Mouse (Mus musculus) ovary, postnatal 10 days (tissue): ENCODE data around the gene Il17rd.

Experiments
- DNase-seq: peaks from one replicate; pipeline ENCODE4 v3.0.0; 2022; ENCODE audit warnings: low spot score

Gene Il17rd

DNA sequence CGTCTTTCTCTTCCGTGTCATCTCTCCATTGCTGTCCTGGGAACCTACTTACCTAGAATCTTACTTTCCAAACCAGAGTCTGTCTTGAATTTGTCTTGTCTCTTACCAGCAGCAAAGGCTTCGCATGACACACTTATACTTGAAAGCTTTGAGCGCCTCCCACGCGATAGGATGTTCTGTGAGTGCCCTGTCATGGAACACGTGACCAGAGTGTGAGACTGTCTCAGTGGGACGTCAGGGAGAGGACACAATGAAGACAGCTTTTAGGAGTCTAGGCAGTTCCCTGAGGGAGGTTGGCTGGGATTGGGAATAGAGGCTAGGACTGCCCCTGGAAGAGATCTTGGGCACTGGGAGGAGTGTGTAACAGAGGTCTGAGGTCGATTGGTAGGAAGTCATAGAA lies 57.4 kb downstream of the Il17rd start:
- no peak for DNase-seq

DNA sequence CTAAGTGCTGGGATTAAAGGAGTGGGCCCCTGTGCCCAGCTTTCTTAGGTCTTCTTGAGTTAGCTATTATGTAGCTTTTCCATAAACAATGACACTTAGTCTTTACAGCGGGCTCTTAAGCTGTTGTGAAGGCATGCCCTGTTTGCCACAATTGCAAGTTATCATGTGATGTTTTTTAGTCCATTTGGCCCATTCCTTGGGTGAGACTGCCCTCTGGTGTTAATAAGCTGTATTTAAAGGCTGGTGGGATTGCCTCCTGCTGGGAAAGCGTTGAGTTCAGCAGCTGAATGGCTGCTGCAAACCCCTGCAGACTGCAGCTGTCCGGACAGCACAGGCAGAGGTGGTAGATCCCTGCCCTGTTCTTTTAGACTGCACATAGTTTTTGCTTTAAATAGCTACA lies 58.0 kb downstream of the Il17rd start:
- DNase-seq: no peak

DNA sequence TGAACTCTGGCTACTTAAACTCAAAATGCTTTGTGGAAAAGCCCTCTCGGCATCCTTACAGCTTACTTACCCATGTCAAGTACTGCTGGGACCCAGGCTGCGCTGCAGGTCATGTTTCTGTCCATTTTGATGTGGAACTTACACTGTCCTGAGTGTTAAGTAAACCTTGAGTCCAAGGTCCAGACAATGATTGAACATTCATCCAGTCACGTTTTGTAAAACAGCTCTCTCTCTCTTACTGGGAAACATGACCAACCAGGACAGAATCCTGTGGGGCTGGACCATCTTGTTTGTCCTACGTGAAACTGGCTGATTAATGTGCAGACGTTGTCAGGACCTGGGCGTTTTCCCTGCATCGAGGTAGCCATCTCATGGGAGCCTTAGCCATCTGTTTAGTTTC lies 63.0 kb downstream of the Il17rd start:
- no peak for DNase-seq

DNA sequence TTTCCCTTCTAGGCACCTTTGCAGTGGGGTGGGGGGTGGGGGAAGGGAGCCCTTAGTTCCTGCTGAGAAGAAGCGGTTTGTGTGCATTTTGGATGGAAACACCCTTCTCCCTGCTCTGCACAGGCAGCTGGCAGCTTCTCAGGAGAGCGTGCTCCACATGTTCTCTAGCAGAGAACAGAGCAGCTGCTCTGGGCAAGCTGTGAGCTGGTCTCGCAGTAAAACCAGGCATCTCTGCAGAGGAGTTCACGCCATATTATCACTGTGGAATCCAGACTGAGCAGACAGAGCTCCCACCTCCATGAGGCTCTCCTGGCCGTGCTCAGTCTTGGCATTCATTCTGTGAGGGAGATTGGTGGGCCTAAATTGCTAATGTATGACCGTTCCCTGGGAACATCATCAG lies 64.0 kb downstream of the Il17rd start:
- no peak for DNase-seq

DNA sequence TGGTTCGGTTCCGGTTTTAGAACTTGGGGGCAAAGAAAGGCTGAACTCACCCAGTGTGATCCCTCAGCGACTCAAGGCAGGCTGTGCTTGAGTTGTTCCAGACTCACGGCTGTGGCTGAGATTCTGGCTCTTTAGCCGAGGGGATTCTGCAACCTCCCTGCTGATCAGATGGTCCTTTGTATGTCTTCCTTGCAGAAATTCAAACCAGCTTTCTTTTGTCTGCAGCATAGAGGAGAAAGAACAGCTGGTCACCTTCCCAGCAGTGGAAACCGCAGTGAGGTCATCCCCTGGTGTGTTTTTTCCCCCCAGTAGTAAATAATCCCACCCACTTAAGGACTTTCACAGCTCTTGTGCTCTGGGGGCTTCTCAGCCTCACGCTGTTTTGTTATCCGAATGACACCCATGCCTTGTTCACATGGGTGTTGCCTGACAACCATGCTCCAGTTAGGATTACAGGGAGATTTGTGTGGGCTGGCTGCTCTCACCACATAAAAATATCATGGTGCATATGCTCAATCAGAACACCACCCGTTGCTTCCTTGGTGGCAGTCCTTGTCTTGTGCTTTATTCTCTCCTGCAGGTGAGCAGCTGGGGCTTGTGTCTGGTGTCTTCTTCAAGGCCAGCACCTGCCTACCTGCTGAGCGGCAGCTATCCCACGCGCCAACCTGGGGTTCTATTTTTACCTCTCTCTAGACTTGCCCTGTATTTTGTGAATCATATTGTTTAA lies 67.2 kb downstream of the Il17rd start:
- no peak for DNase-seq

DNA sequence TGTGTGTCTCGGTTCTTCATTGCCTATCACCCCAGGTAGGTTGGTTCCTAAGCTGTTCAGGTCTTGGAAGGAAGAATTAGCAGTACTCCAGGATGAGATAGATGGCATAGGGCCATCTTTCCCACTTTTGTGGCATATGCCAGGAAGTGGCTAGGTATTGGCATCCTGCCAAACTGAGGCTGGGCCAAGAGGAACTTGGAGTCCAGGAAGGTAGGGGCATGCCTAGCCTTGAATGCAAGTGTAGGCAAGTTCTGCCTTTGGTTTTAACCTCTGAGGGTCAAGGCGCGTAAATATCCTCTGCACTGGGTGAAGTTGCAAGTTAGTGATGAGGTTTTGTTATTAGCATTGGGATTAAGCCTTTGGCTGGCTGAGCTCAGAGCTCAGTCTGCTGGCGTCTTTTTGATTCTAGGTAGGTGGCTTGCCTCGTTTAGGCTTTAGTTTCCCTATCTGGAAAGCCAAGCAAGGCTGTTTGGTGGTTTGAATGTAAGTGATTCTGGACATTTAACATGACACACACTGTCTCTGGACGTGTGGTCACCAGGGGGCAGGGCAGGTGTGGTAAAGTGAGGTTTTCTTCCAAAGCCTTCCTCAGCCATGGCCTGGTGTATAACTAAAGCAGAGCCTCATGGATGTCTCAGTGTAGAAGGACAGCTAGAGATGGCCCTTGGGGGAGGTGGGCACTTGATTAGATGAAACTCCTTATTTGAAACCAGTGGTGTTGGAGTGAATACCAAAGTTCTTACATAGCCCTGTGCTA lies 70.2 kb downstream of the Il17rd start:
- no peak for DNase-seq

DNA sequence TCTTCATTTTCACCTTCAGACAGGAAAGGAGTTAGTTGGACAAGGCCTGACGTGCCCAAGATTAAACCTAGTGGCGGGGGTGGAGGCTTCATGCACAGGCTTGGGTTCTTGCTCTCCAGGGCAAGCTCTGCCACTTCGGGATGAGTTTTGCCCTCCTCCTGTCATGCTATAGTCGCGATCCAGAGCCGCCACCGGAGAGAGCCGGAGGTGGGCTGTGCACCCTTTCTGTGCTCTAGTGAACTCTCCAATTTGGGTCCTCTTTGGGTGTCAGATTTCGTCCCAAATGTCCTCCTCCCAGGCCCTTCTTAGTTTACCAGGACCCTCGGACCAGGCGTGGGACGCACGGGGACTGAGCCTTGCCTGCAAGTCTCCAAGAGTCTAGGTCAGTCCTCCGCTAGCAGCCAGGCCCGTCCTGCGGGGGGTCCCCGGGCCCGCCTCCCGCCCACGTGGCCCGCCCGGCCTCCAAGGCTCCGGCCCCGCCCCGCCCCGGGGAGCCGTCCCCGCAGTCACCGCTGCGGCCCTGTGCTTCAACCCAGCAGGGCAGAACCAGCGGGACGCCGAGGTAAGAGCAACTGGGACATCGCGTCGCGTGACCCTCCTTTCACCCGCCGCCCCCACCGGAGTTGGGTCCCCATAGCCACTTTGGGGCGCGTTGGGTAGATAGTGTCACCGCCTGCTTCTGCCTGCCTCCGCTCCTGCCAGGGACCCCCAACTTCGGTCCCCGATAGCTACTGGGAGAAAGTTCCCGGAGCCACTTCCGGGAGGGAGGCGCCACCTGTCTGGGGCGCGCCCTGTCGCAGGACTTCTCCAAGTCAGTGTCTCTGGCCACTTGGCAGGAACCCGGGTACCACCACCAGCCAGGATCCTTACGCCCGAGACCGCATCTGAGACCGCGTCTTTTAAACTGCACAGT lies 75.9 kb downstream of the Il17rd start, which contains the start of gene Arhgef3:
Gene Arhgef3 (plus strand): TSS at position 538 of the 913 bp plus-strand sequence.
- DNase-seq: peak; percentile 42

DNA sequence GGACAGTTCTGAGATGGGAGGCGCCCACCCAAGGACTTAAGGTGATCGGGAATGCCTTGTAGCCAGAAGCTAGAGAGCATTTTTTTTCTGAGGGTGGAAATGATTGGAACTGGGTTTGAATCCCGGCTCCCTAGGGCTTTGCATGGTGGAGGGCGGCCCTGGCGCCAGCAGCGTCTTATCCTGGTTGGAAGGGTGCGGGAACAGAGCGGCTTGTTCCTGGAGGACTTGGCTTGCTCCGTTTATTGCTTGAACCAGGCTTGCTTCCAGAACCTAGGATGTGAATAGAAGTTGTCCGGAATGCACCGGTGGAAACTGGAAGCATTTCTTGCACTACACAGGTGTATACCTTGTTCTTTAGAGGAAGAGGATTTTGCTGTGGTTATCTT lies 76.5 kb downstream of the Il17rd start:
- DNase-seq: no peak

DNA sequence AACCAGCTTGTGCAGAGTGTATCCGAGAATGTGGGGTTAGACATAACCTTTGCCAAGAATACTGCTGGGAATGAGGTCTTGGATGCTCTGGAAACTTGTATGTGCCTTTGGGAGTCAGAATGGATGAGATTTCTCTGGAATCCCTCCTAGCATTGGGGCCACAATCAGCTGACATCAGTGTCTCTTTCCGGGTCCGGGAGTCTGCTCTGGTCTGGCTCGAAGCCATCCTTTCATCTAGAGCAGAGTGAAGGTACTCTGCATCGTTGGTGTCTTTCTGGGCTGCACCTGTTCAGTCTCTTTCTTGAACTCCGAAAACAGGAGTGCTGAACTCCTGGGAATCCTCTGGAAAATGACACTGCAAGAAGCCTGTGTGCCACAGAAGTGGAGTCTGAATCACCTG lies 77.2 kb downstream of the Il17rd start:
- DNase-seq: no peak

DNA sequence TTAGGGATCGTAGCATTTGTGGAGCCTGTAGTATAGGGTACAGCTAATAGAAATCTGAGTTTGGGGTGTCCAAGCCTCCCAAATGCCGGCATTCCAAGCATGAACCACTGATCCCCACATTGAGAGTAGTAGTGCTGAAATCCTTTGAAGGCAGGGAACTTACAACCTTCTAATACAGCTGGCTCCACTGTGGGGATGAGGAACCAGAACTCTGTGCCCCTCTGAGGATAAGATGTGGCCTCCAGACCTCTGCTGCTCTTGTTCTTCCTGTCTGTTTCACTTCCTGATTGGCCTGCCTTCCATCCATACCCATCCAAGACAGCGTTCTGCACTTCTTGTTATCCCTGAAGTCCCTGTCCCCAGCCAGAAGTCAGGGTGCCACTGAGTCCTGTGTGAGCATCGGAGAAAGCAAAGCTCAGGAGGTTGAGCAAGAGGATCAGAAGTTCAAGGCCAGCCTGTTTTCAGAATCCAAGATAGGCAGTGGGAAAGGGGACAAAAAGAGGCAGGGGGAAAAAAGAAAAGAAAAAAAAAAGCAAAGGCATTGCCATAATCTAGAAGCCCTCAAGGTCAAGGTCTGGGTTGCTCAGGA lies 77.9 kb downstream of the Il17rd start:
- DNase-seq: no peak

DNA sequence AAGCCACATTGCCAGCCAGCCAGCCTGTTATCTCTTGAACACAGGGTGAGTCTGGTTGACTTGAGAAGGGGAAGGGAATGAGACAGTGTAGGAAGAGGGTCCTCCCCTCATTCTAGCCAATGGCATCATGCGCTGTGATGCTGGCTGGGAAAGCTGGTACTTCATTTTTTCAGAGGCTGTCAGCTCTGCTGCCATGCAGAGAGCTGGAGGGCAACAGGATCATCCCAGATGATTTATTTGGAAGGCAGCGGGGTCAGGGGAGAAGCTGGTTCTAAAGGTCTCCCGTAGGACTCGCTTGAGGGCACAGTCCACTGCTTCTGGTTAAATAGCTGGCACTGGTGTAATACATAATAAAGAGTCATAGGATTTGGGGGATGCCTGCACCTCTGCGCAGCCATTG lies 79.8 kb downstream of the Il17rd start:
- no peak for DNase-seq

DNA sequence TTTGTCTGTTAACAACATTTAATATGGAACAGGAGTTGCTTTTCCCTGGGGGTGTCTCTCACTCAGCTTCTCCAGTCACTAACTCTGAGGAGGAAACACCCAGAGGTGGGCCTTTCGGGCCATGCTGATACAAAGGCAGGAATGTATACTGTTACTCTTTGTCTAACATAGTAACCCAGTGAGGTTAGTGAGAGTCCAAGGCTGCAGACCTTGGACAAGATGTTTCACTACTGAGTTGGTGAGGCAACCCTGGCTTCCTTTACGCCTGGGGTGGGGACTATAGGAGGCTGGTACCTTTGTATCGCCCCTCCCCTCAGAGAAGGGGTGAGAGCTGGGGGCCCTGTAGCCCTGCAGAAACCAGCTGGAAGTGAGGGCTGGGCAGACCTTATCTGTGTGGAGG lies 83.9 kb downstream of the Il17rd start:
- no peak for DNase-seq

DNA sequence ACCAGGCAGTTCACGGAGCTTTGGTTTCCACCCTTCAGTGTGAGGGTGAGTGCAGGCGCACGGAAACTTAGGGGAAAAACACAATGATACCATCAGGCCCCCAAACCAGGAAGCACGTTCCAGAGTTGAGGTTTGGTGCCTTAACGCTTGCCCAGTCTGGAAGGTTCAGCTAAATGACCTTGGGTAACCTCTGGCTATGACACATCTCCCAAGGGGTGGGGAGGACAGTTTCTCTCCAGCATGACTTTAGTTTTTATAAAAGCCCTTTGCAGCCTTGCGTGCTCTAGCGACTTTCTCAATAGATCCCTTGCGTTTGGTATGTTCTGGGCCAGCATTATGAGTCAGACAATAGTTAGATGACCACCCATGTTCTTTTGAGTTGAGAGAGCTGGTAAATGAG lies 84.8 kb downstream of the Il17rd start:
- no peak for DNase-seq

DNA sequence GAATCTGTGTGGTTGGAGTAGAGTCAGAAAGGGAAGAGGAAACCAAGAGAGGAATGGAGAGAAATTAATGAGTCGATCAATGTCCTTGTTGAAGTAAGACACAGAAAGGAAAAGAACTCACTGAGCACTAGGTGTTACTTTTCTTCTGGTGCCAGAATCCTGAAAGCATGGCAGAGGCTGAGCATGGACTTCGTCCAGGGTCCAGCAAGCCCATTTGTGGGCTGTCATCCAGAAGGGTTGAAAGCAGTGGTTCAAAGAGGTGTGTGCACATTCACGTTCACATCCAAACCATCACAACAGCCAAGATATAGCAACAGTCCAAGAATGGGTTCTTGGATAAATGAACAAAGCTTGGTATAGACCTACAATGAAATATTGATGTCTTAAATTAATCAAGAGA lies 91.3 kb downstream of the Il17rd start:
- no peak for DNase-seq

DNA sequence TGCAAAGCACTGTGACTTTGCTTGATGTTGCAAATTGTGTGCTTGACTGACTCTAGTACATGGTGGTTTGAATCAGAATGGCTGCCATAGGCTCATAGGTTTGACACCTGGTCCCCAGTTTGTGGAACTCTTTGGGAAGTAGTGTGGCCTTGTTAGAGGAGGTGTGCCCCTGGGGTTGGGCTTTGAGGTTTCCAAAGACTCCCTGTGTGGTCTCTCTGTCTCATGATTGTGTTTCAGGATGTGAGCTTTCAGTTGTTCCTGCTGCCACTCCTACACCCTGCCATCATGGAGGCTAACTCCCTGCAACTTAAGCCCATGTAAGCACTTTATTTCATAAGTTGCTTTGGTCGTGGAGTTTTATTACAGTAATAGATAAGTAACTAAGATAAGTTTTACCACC lies 91.9 kb downstream of the Il17rd start:
- DNase-seq: no peak

DNA sequence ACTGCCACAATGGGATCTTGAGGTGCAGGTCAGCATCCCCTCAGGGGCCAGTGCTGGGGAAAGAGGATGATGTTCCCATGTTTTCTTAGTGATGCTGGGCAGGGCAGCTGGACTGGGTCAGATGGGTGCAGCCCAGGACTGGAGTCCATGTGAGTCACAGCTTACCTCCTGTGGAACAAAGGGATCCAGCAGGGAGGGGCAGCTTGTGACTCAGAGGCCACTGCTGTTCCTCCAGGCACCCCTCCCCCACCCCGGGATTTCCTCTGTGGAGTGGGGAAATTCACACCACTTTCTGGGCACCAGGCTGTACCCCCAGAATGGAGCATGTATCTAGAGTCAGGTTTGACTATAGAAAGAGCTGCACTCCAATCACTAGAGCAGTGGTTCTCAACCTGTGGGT lies 92.8 kb downstream of the Il17rd start:
- no peak for DNase-seq

DNA sequence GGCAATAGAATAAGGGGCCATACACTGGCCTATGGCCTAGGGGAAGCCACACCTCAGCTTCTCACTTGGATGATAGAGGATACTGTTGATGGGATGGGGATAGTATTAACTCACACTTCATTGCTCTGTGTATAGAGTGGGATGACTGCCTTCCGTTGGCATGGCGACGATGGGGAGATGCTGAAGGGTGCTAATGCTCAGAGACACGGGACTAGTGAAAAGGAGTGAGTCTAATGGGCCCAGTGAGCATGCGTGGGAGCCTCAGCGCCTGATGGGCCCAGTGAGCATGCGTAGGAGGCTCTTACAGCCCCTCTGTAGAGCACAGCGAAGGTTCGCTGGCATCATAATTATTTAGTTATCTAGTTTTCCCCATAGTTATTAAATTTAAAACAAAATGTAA lies 100.2 kb downstream of the Il17rd start:
- no peak for DNase-seq

DNA sequence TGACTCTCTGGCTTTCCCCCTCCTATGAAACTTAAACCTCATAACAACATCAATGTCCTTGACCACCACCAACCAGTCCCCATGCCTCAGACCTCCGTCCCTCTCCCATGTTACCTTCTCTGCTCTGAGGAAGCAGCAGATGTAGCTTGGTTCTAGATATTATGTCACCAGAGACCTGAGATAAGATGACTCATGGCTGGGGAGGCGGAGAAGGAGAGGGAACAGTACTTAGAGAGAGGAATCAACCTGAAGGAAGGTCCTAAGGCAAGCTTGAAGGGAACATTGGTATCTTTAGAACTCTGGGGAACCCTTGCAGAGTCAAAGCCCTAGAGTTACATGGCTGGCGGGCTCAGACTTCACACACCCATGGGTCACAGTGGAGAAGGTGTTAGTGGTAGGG lies 101.2 kb downstream of the Il17rd start:
- DNase-seq: no peak

DNA sequence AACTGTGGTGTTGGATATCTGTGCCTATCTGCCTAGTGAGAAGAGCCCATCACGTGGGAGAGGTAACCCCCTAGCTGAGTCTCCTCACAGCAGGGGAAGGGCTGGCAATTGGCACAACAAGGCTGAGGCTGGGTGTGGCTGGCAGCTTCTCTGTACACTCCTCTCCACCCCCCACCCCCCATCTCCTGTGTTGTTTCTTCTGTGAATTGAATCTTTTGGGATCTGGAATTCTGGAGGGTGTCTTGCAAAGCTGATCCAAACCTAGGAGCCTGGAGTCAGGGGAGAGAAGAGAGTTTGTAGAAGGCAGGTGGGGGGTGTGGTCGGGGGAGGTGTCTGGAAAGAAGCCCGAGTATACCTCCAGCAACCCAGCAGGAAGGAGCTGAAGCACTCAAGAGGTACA lies 102.7 kb downstream of the Il17rd start:
- no peak for DNase-seq

DNA sequence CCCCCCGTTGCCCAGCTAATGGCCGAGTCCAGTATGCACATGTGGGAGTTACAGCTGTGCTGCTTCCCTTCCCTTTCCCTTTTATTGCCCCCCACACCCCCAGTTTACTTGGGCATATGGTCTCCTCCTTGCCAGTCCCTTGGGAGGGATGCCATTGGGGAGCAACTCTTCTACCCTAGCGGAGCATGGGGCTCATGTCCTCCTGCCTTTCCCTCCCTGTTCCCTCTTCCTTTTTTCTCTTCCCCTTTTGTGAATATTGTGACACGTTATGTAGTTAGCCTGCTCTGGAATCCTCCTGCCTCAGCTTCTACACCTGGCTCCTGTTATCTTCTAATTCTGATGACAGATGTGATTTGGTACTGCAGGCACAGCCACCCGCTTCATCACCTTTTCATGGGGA lies 103.9 kb downstream of the Il17rd start:
- DNase-seq: no peak

DNA sequence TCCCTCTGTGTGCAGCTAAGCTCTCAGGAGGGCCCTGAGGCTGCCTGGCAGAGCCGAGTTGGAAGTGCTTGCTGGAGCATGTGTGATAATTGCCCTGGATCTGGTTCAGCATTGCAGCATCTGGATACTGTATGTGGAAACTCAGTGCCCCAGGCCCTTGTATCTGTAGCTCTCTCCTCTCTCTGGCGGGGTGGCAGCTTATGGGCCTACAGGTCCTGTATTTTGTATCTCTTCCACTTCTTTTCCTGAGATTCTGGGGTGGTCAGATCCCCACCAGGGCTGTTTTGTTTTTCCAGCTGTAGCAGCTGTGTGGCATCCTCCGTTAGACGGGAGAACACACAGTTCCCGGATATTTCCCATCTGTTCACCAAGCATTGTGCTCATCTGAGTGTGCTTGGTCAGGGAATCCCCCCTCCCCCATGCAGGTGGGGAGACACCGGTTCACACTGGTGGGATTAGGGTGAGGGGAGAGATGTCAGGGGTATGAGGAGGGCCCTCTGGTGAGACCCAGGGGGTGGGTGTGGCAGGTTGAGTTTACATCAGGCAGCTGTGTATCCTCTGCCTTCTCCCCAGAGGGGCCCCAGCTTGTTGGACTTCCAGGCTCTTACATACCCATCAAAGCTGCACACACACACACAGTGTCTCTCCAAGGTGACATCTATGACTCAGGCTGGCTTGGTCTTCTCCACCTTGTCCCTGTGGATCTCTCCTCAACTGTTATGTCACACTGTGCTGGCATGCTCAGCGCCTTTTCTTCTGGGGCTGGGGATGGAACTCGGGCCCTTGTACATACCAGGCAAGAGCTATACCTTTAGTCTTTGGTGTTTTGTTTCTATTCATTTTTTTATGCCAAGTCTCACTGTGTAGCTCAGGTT lies 106.7 kb downstream of the Il17rd start:
- no peak for DNase-seq
